Mouse (Mus musculus) urinary bladder, postnatal 36 days (tissue): ENCODE data around the gene Psmc1.

Experiments
- DNase-seq, 2 experiments: peaks; one replicate each; pipeline ENCODE4 v3.0.0; 2022; ENCODE audit warnings: low spot score in 2 of 2, mixed read lengths in 1 of 2

Psmc1 gene

DNA sequence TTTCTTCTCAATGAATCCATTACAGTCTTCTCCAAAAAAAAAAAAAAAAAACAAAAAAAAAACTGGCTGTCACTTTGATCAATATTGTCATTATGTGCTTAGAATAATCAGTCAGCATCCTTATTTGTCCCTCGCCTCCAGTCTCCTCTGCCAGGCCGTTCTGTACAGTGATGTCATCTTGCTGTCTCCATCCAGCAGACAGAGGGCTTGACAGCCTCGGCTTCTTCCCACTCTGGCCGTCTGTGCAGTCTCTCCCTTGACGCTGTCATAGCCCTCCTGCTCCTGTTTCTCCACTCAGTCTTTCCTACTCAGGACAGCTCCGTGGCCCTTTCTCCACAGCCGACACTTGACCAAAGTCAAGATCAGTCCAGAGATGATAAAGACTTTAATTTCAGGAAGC lies 62.5 kb downstream of the Psmc1 start:
- no peak for DNase-seq
